Mouse (Mus musculus) mature B cell (primary cell): ENCODE data around the gene Rabac1.

ENCODE experiments used
- in situ Hi-C: fragments of 300-500 bp; cut with MboI; formaldehyde crosslinking; loops from 2 replicates; pipeline ENCODE4 v1.14.3; 2019

Rabac1 gene

DNA sequence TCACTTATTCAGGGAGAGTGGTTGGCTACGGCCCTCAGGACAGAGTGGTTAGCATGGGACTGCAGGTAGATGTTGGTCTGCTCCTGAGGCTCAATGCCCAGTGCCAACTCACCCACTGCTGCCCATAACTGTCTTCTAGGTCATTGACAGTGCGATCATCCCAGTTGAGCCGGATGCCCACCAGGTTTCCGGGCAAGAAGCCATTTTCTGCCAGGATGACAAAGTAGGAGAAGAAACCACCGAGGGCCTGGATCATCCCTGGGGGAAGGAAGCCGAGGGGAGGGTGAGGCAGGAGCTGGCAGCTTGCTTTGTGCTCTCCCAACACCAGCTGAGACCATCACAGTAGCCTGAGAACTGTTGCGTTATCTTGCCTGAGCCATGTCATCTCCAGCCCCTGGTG is 7.9 kb upstream of the Rabac1 start:
- in situ Hi-C loops: no loop called here

GRCm38 (mm10) chr7:24978781-24979180 is 6.2 kb upstream of the Rabac1 start:
- in situ Hi-C loops: no loop called here

GRCm38 (mm10) chr7:24974893-24975595 is 2.5 kb upstream of the Rabac1 start:
- in situ Hi-C loops: no loop called here

DNA sequence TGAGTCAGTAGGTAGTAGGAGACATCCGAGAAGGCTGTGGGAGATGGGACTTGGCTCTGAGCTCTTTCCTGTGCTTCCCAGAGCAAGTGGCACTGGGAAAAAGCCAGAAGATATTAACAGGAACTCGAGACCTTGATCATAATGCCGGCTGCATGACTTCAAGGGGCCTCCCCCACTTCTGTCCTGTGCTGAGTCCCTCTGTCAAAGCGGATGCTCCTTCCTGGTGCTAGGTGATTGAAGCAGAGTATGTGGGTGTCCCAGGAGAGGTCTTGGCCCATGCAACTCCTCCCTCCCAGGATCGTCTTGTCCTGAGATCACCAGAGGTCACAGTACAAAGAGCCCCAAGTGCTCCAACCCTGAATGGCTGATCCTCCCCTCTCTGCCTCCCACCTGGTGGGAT is 1.3 kb upstream of the Rabac1 start:
- in situ Hi-C loops: no loop called here

DNA sequence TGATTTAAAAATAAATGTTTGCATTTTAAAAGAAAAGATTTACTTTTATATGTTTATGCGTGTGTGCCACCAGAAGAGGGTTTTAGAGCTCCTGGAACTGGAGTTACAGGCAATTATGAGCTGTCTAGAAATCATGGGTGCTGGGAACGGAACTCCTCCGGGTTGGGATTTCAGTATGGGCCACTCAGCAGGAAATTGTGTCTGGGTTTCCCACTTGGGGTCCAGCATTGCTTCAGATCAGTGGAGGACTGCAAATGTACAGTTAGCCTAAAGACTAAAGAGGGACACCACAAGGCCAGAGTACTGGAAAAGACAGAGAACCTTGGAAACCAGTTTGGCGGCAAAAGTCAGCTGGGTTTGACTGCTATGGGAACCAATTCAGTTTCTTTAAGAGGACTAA is 654 bp upstream of the Rabac1 start:
- in situ Hi-C loops: no loop called here

DNA sequence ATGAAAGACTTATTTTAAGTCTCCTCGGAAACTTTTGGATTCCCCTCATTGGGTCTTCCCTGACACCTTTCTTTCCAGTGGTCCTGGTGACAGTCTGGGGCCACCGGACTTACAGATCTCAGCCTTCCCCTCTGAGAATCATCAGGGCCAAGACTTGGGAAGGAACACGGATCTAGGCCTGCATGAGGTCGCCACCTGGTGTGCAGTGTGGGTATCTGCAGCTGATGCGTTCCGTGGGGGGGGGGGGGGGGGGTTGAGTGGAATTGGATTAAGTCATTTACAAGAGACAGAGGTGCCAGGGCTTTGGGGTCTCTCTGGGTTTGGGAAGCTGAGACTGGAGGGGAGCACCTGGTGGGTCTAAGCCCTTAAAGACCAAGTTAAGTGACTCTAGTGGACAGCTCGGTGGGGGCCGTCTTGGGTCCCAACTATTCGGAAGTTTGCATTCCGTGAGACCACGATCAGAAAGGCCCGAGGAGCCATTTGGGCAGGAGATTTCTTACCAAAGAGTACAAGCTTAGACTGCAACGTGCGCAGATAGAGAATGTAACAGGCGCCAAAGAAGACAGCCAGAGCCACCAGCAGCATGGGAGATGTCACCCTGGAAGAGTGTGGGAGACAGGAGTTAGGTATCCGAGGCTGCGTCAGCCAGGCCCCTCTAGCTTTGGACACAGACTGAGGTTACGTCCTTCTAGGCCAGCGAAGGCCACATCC is 1.1 kb downstream of the Rabac1 start:
- in situ Hi-C loops: no loop called here

- in situ Hi-C loops: no loop called here
Measured at GRCm38 (mm10) chr7:24970341-24970740, 2.2 kb downstream of the Rabac1 start.

- in situ Hi-C loops: loop anchor here (5.0 kb wide), 2 partner anchors 68 to 148 kb away; partner anchors contain the start of gene Arhgef1
Measured at GRCm38 (mm10) chr7:24969805-24970204, 2.7 kb downstream of the Rabac1 start.

GRCm38 (mm10) chr7:24968463-24968862 is 4.1 kb downstream of the Rabac1 start:
- in situ Hi-C loops: loop anchor here (5.0 kb wide), 2 partner anchors 66 to 146 kb away; partner anchors contain the start of gene Arhgef1

- in situ Hi-C loops: loop anchor here (5.0 kb wide), 2 partner anchors 66 to 146 kb away; partner anchors contain the start of gene Arhgef1
Measured at GRCm38 (mm10) chr7:24967966-24968365, 4.6 kb downstream of the Rabac1 start.

GRCm38 (mm10) chr7:24964897-24965535 is 7.5 kb downstream of the Rabac1 start:
- in situ Hi-C loops: loop anchor here (5.0 kb wide), 2 partner anchors 63 to 143 kb away; partner anchors contain the start of gene Arhgef1

DNA sequence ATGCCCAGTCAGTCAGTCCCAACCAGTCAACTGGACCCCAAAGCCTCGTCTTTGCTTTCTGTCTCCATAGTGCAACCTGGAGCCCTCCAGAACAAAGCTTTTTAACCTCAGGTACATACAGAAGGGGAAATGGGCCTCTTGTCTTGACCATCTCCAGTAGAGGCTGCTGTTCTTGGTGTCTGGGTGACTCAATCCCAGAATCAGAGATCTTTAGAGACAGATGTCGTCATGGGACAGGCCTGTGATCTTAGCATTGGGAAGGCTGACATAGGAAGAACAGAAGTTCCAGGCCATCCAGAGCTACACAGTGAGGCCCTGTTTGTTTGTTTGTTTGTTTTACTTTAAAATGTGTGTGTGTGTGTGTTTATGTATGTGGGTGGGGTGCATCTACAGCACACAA is 8.3 kb downstream of the Rabac1 start:
- in situ Hi-C loops: no loop called here

GRCm38 (mm10) chr7:24955226-24955625 is 17.3 kb downstream of the Rabac1 start:
- in situ Hi-C loops: no loop called here

GRCm38 (mm10) chr7:24954450-24954849 is 18.1 kb downstream of the Rabac1 start:
- in situ Hi-C loops: no loop called here

DNA sequence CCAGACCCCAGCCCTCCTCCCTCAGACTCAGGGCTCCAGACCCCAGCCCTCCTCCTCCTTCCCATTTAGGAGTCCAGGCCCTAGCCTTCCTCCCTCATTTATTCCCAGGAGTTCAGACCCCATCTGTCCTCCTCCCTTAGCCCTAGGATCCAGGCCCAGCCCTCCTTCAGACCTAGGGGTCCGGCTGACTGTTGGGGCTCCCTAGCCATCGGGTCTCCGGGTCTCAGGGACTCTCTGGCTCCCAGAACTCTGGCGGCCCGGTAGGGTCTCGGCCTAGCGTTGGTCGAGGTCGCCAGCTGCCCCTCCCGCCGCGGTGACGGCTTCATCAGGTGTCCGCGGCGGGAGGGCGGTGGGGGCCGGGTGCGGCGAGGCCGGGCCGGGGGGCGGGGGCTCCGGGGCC is 18.6 kb downstream of the Rabac1 start:
- in situ Hi-C loops: no loop called here

GRCm38 (mm10) chr7:24949958-24950623 is 22.5 kb downstream of the Rabac1 start:
- in situ Hi-C loops: loop anchor here (10.0 kb wide), 1 partner anchor 135 kb away; no protein-coding TSS in a partner anchor

GRCm38 (mm10) chr7:24948774-24949173 is 23.8 kb downstream of the Rabac1 start:
- in situ Hi-C loops: loop anchor here (10.0 kb wide), 1 partner anchor 134 kb away; no protein-coding TSS in a partner anchor

DNA sequence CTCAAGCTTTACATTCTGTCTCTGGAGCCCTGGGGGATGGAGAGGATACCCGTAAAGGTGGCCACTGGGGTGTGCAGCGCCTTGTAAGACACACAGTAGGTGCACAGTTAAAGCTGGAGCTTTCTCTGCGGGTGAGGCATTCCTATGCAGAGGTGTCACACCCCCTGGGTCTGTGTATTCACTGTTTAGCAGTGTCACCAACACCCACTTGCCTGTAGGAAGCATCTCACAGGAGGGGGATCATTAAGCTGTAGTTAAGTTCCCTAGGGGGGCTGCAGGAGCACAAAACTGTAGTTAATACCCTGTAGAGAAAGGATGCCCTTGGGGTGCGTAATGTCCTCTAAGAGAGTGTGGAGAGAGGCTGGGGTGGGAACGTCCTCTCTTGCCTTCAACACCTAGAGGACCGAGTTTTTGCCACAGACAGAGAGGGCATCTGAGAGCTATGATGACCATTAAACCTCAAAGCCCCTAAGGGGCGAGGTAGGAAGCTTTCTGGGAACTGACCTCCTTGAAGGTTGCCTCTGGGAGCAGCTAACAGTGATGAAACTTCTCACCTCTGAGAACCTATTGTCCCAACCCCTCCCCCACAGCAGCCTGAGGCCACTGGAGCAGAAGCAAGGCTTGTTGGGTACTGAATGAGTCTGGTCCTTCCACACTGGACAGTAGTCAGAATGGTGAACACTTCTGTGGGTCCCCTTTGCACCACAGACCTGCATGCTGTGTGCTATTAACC is 25.1 kb downstream of the Rabac1 start:
- in situ Hi-C loops: loop anchor here (10.0 kb wide), 1 partner anchor 133 kb away; no protein-coding TSS in a partner anchor

GRCm38 (mm10) chr7:24944257-24944950 is 28.1 kb downstream of the Rabac1 start, which contains the start of gene Gm4881:
Gm4881 (minus strand) TSS chr7:24944494.
- in situ Hi-C loops: loop anchor here (10.0 kb wide), 1 partner anchor 130 kb away; no protein-coding TSS in a partner anchor

- in situ Hi-C loops: loop anchor here (10.0 kb wide), 1 partner anchor 129 kb away; no protein-coding TSS in a partner anchor
Measured at GRCm38 (mm10) chr7:24943641-24944040, 28.9 kb downstream of the Rabac1 start.
